ENCODE assay signal across 20 mouse cellular contexts in genomic region chr4:140881026-140881670, GRCm38 (mm10). TPM values are rescaled to one million over a fixed set of nuclear protein-coding genes. Genes with fewer than 3 reads are reported as not detected.
DNase-seq lines count a peak whose midpoint lies in the region; ATAC-seq lines count a peak whose summit lies in the region.
"Had no signal": no experiment of that assay in that cellular context is flagged by ENCODE, and none has a peak within 500 bp of the region (broad histone marks: within the 10 kb centered on the region; RNA-seq: fewer than 3 reads in every experiment).

No protein-coding gene starts in this region.

- H3K9ac ChIP-seq in liver, embryonic 12.5 days = no peak overlapping the region
- H3K9ac ChIP-seq: forebrain, embryonic 15.5 days; heart, embryonic 12.5 days; hindbrain, embryonic 12.5 days had no signal

- peaks cover 48% of the 10 kb centered on the region for H3K27me3 ChIP-seq in liver, embryonic 12.5 days (replicated peaks)
- H3K27me3 ChIP-seq: forebrain, embryonic 15.5 days; heart, embryonic 12.5 days; hindbrain, embryonic 12.5 days had no signal

- H3K27ac ChIP-seq in liver, embryonic 12.5 days = no peak overlapping the region
- H3K27ac ChIP-seq: embryonic facial prominence, embryonic 10.5 days; forebrain, embryonic 15.5 days; heart, adult 2 months; hindbrain, embryonic 12.5 days had no signal

- H3K4me2 ChIP-seq in liver, embryonic 12.5 days = no peak overlapping the region
- H3K4me2 ChIP-seq: forebrain, embryonic 15.5 days; heart, embryonic 12.5 days; hindbrain, embryonic 12.5 days had no signal

- H3K4me3 ChIP-seq in liver, embryonic 12.5 days = no peak overlapping the region
- H3K4me3 ChIP-seq: embryonic facial prominence, embryonic 10.5 days; forebrain, embryonic 15.5 days; heart, adult 2 months; heart, embryonic 12.5 days; hindbrain, embryonic 12.5 days had no signal

- no peaks in the 10 kb centered on the region for H3K4me1 ChIP-seq in liver, embryonic 12.5 days
- H3K4me1 ChIP-seq: forebrain, embryonic 15.5 days; heart, embryonic 12.5 days had no signal

- peaks cover 8% of the 10 kb centered on the region for H3K9me3 ChIP-seq in liver, embryonic 12.5 days (replicated peaks)
- H3K9me3 ChIP-seq: forebrain, embryonic 15.5 days had no signal

- ATAC-seq in liver, embryonic 12.5 days = no peak
- ATAC-seq: forebrain, embryonic 15.5 days; hindbrain, embryonic 16.5 days; inflammation-experienced regulatory T-cells, adult 6 months had no signal

- peak; percentile 65 for DNase-seq in heart, adult 11 months
- DNase-seq in heart, postnatal 14 days = no peak
- DNase-seq in liver = peak; percentile 2
- peak; percentile 32 for DNase-seq in testis, postnatal 10 days (ENCODE audit: low spot score)
- DNase-seq in testis, postnatal 14 days (ENCODE audit: low spot score) = no peak
- DNase-seq in spleen, adult 18-20 months = no peak
- DNase-seq: adrenal gland, adult 8-10 months; adrenal gland, postnatal 36 days; cerebellum, adult 2 months; cerebellum, postnatal 10 days; heart, adult 2 months; heart, postnatal 4 days had no signal

- intact Hi-C loops in heart, postnatal 14 days (cut with DNase I) = no loop called here

- H3K36me3 ChIP-seq in liver, embryonic 12.5 days = no peaks in the 10 kb centered on the region
- H3K36me3 ChIP-seq: embryonic facial prominence, embryonic 10.5 days; forebrain, embryonic 15.5 days; G1E; heart, embryonic 12.5 days; hindbrain, embryonic 12.5 days had no signal

- 75% methylated on average over 8 of the region's 8 CpGs for WGBS in liver, embryonic 12.5 days (ENCODE audit: insufficient replicate concordance)

RNA-seq across cellular contexts. Expression of gene Padi2, which starts 25.0 kb away (rescaled TPM):
- total RNA-seq in heart, postnatal 14 days (2021) = 1 to 10 TPM in 1 of 2 experiments, under 1 TPM in 1; 0.41 to 1.1 TPM
- 2.5 and 3.7 TPM in 2 replicates for polyA plus RNA-seq in liver, embryonic 12.5 days (2016; fragmentation: Nextera tagmentation; extraction: Ambion mirVana)

RNA-seq across cellular contexts. Expression of gene Padi1, which starts 35.6 kb away (rescaled TPM):
- not detected for total RNA-seq in heart, postnatal 14 days (2021)
- polyA plus RNA-seq in liver, embryonic 12.5 days (2016; fragmentation: Nextera tagmentation; extraction: Ambion mirVana) = 0.10 TPM in 1 of 2 replicates, not detected in the other
- total RNA-seq: adrenal gland, adult 8-10 months; adrenal gland, postnatal 36 days; heart, adult 2 months; heart, postnatal 4 days had no signal
- polyA plus RNA-seq: forebrain, embryonic 15.5 days; hindbrain, embryonic 16.5 days had no signal

Comparison
In these comparisons a context has a peak if more than half of its experiments do, and no peak if none do; other contexts are left out.
1. DNase-seq: peak in heart, adult 11 months (single experiment), liver (single experiment) and testis, postnatal 10 days (single experiment); none in heart, postnatal 14 days (0 of 2), testis, postnatal 14 days (single experiment) and spleen, adult 18-20 months (0 of 2).